Mouse (Mus musculus) megakaryocyte progenitor cell, adult 5-6 weeks (primary cell): ENCODE results near the gene Cdkl5. TPM values are rescaled to one million over a fixed set of nuclear protein-coding genes. Genes with fewer than 3 reads are reported as not detected.

Experiments
- ATAC-seq: replicated peaks from 2 replicates; pipeline ENCODE4 v1.8.0; 2016; ENCODE audit warnings: mild to moderate bottlenecking, moderate TSS enrichment, inconsistent platforms; ENCODE audit not compliant: poor library complexity
- total RNA-seq, 2 experiments: library from RNA; stranded (forward) in 1 of 2; stranded (reverse) in 1 of 2; fragments of 157-497, 149-512 nt in 1 of 2; fragments of 200-1000 nt in 1 of 2; gene quantifications; 2 replicates each; pipeline versions ENCODE4 v1.2.3 to v1.2.4; 2015 to 2017

Cdkl5 gene
- total RNA-seq, 2 experiments from 2014 or later, result 0.83 to 1.9 TPM

DNA sequence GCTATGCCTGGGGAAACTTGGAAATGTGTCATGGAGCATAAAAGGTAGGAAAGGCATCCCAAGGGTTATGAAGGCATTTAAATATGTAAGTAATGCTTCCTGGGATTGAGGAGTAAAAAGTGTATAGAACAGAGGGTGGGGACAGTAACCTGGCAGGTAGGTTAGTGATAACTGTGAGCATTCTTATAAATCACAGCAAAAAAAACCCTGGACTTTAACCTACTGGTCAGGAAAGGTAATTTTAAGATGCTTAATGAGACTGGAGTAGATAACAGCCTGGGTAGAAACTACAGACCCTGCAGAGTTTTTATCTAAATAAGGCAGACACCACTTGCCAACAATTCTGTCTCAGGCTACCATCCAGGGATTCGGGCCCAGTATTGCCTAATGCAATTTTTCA, 245.9 kb downstream of the Cdkl5 start:
- ATAC-seq, result no peak

DNA sequence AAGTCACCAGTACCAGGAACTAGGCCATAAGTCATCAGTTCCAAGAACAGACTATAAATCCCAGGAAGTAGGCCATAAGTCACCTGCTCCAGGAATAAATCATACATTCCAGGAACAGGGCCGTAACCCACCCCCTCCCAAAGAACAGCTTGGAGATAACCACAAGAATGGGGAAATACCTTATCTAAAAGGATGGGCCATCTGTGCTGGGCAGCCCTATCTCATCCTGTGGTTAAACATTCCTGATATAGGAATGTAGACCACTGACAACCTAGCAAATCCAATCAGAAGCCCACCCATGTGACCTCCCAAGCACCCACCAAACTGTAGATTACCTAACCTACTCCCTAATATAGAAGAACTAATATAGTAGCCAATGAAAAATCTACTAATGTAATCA, 249.1 kb downstream of the Cdkl5 start:
- no peak for ATAC-seq

DNA sequence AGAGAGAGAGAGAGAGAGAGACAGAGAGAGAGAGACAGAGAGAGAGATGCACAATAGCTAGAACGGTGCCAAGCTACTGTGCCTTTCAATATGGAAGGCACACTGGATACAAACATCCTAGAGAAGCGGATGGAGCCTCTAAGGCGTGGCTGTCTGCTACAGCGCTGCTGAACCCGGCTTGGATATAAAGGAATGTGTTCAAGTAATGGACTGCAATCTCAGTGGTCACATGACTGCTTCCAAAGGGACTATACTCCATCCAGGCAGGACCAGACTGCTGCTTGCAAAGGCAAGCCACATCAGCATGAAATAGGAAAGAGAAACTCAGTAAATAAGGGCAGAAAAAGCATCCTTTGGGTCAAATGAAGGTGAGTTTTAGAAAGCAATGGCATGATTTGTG, 258.9 kb downstream of the Cdkl5 start, which contains the start of gene Ppef1:
Gene Ppef1, minus strand, starts transcription at position 116 of the 400 bp plus-strand sequence.
- no peak for ATAC-seq

Other genes starting within 250 kb of the Cdkl5 start
- 0.07 TPM in 1 of 2 replicates, not detected in the other for gene Rs1, start 226.7 kb downstream of the Cdkl5 start, total RNA-seq (2015)
- not detected in 2 replicates for gene Rs1, start 226.7 kb downstream of the Cdkl5 start, total RNA-seq (2017)
- 0.39 TPM in 1 of 2 replicates, not detected in the other for gene Gja6, start 87.7 kb downstream of the Cdkl5 start, total RNA-seq (2015)
- gene Gja6, start 87.7 kb downstream of the Cdkl5 start, total RNA-seq (2017), result 0.14 TPM in 1 of 2 replicates, not detected in the other
- gene Scml2, start 122.5 kb upstream of the Cdkl5 start, total RNA-seq (2015), result 3.7 and 5.6 TPM in 2 replicates
- gene Scml2, start 122.5 kb upstream of the Cdkl5 start, total RNA-seq (2017), result 2.8 and 3.4 TPM in 2 replicates